Comparison of ENCODE assay signal across 16 mouse cellular contexts in genomic region chr12:8361866-8362265, GRCm38 (mm10).
"Had no signal": no experiment of that assay in that cellular context is flagged by ENCODE, and none has a peak within 500 bp of the region (broad histone marks: within the 10 kb centered on the region; RNA-seq: fewer than 3 reads in every experiment).

No protein-coding gene starts in this region.

- H3K27me3 ChIP-seq: neural tube, embryonic 13.5 days; stomach, embryonic 15.5 days had no signal

- H3K9me3 ChIP-seq: neural tube, embryonic 13.5 days; neural tube, embryonic 15.5 days; stomach, embryonic 15.5 days had no signal

- H3K27ac ChIP-seq: neural tube, embryonic 13.5 days; neural tube, embryonic 15.5 days; stomach, embryonic 15.5 days; stomach, postnatal 0 days had no signal

- DNase-seq: retina, postnatal 1 day; right cerebral cortex, adult 18-20 months; right cerebral cortex, postnatal 14 days; right cerebral cortex, postnatal 25 days; right cerebral cortex, postnatal 4 days; spleen, adult 18-20 months; thymus, adult 18-20 months; thymus, adult 2 months; thymus, postnatal 14 days; thymus, postnatal 25 days; thymus, postnatal 36 days; thymus, postnatal 4 days had no signal

- H3K36me3 ChIP-seq: neural tube, embryonic 13.5 days; neural tube, embryonic 15.5 days; stomach, embryonic 15.5 days had no signal

- H3K4me2 ChIP-seq: neural tube, embryonic 13.5 days; neural tube, embryonic 15.5 days; stomach, embryonic 15.5 days had no signal

- H3K4me3 ChIP-seq: neural tube, embryonic 13.5 days; neural tube, embryonic 15.5 days; stomach, embryonic 15.5 days had no signal

- H3K9ac ChIP-seq: neural tube, embryonic 13.5 days; neural tube, embryonic 15.5 days; stomach, embryonic 15.5 days had no signal
